1 mouse cellular context compared by ENCODE assay signal in the genomic region with DNA sequence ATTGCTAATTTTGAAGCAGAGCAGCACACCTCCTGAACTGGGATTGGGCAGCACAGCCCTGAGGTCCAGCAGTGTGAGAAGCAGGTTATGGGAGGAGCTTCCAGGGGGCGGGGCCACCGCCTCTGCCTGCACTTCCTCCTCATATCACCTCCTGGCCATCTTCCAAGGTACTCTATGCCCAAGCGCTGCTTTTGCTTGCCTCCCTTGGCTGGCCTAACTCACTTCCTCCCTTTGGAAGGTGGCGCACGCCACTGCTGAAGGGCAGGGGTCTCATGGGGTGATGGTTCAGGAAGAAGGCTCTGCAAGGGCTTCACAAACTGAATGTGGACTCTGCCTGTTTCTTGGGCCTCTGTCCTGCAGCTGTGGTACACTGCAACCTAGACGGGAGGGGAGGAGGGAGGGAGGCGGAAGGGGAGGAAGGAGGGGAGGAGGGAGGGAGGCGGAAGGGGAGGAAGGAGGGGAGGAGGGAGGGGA.
TF ChIP-seq lines count a peak whose summit lies in the region.

No protein-coding gene starts in this region.

TF ChIP-seq in MEL, 35 proteins besides CTCF, POLR2A, EP300 and RAD21 (continued from another document):
- TF ChIP-seq ETS1 (IDR thresholded peaks at IDR 0.05; ENCODE audit: low read depth, low read length) (0 out of 2 replicates have a peak, but pooled peaks have one; percentile 26), GATA1 (IDR thresholded peaks at IDR 0.05; ENCODE audit: low read depth, low read length) (peak; percentile 96), HCFC1 (IDR thresholded peaks at IDR 0.05; ENCODE audit: low read depth, low read length) (peak; percentile 37), POLR2AphosphoS5 (IDR thresholded peaks at IDR 0.05; ENCODE audit: borderline replicate concordance, low read depth, low read length) (no peak), MYC (IDR thresholded peaks at IDR 0.05; ENCODE audit: low read depth, low read length) (no peak), SMC3 (IDR thresholded peaks at IDR 0.05; ENCODE audit: low read depth, low read length) (no peak), BHLHE40 (IDR thresholded peaks at IDR 0.05; ENCODE audit: borderline replicate concordance, low read depth, low read length) (no peak), ELF1 (IDR thresholded peaks at IDR 0.05; ENCODE audit: low read depth, low read length) (peak; percentile 77), SIN3A (IDR thresholded peaks at IDR 0.05; ENCODE audit: low read length) (no peak), ZNF384 (IDR thresholded peaks at IDR 0.05; ENCODE audit: low read depth, low read length) (no peak), MAZ (IDR thresholded peaks at IDR 0.05; ENCODE audit: low read depth, low read length) (peak; percentile 65; the same call in 1 of the 2 replicates), TCF12 (IDR thresholded peaks at IDR 0.05; ENCODE audit: low read depth, low read length) (0 out of 2 replicates have a peak, but pooled peaks have one; percentile 13)
